Mouse (Mus musculus) spleen, embryonic (tissue): ENCODE measurements around the gene Psme3.

Experiments
- CTCF ChIA-PET: fragments of 350-600 bp; sonication (Branson Sonifier 250); formaldehyde crosslinking; loops from one replicate; lab custom pipeline; 2022; lab: Charles Lee

The Psme3 gene

DNA sequence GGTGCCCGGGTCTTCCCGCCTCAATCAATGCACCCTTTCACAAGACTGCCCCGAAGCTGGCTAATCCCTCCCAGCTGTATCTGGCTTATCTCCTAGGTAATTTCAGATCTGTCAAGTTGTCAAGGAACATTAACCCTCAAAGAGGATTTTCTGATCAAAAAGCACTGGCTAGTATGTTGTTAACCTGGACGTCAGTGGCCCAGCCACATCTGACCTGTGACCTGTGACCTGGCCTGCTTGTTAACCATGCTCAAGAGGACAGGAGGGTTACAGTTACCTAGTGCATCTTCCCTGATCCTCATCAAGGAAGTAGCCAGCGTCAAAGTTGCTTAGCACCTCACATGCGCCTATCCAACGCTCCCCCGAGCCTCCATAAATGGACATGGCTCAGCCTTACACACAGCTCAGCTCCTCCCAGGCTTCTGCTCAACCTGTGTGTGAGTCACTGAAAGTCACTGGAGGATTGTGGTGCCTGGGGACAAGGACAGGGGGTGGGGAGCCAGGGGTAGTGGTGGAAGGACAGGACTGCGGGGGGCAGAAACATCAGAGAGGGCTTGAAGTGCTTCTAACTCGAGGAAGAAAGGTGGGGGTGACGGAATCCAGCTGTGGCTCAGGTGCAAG is 35.2 kb downstream of the Psme3 start:
- CTCF ChIA-PET = no interaction called here

DNA sequence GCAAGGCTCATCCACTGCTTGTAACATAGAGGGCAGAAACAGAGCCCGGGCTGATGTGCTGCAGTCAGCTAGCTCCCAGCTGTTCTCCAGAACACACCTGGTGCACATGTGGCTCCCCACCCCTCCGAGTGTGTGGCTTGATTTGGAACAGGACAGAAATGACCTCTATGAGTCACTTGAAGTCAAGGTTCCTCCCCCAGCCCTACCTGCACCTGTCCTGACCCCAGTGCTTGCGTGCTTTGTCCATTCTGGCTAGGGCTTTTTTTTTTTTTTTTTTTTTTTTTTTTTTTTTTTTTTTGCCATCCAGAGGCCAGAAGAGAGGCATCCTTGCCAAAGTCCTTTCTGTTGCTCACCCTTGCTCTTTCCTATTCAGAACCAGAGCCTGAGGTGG is 35.7 kb downstream of the Psme3 start:
- CTCF ChIA-PET = no interaction called here

DNA sequence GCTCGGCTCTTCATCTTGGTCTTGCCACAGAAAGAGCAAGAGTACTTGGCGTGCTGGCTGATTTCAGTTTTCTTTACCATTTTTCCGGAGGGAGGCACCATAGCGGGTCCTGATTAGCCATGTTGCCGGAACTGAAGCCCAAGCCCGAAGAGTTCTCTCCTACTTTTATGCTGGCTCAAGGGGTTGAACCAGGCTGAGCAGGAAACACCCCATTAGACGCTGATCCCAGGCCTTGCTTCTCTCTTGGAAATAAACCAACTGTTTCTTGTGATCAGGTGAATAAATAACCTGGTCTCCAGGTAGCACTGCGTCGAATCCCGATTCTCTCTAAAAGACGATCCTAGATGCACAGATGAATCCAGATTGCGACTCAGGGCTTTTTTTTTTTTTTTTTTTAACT is 37.4 kb downstream of the Psme3 start:
- CTCF ChIA-PET = interaction anchor here (0.7 kb wide), 1 partner anchor 139 kb away, joined by 9 read pairs; no protein-coding TSS in a partner anchor

DNA sequence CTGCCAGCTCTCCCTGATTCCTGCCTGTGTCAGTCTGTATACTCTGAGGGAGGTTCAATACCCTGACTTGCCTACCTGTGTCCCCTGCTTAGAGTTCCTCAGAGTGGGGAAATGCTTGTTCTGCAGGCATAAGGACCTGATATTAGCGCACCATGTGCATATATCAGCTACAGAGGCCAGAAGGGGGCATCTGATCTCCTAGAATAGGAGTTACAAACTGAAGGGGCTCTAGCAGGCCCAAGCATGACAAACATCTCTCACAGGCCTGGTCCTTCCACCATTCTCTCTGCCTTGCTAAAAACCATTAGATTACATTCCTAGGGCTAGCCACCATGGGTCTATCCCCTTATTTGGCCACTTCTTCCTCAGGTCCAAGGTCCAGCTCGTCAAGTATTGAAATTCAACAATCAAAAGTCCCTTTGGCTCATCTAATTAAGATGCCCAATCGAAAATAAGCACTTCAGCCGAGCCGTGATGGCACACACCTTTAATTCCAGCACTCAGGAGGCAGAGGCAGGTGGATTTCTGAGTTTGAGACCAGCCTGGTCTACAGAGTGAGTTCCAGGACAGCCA is 38.5 kb downstream of the Psme3 start:
- CTCF ChIA-PET = no interaction called here

DNA sequence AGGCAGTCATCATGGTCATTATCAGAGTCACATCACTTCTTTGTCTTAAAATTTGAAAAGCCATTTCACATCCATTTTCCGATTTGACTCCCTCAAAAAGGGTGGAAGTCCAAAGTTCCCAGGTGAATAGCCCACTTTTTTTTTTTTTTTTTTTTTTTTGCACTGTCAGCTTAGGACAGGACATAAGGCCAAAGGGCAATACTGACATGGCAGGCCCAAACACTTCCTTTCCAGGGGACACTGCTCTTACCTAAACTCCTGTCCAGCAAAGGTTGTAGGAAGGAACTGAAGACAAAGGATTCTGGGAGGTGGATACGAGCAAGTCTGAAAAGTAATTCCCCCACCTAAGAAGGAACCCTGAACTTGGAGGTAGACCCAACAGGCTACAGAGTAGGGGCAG is 39.9 kb downstream of the Psme3 start:
- CTCF ChIA-PET = no interaction called here

DNA sequence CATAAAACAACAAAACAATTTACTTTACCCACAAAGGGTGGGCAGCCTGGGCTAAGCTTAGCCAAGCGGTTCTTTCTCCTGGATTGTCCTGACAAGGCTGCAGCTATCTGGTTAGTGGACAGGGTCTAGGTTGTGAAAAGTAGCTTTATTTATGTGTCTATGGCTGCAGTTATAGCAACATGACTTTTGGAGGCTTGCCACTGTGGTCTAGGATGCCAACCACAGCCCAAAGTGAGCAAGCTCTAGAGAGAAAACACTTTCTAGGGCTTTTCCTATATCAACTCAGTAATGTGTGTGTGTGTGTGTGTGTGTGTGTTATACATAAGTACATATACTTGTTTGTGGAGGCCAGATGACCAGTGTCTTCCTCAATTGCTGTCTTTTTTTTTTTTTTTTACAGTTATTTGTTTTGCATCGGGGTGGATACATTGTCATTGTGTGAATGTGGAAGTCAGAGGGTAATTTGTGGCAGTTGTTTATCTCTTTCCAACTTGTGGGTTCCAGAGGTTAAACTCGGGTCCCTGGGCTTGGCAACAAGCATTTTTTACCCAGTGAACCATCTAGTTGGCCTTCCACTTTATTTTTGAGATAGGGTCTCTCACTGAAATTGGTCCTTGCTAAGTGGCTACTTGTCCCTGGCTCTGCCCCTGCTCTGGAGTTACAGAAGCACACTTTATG is 41.6 kb downstream of the Psme3 start:
- CTCF ChIA-PET = no interaction called here

DNA sequence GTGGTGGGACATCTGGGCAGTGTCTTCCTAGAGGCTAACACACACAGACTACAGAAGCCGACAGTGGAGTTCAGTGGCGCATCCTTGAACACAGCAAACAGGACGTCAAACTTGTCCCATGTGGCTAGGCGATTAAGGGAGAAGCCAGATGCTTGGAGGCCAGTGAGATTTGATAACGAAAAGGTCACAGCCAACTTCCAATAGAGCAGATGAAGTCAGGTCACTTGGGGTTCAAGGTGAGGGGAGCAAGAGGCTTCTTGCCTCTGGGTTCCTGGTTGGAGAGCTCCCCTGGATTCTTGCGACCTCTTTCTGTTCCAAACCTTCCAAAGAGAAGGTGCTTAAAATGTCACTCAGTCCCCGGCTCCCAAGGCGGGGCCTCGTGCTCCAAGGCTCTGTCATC is 43.8 kb downstream of the Psme3 start:
- CTCF ChIA-PET = no interaction called here

DNA sequence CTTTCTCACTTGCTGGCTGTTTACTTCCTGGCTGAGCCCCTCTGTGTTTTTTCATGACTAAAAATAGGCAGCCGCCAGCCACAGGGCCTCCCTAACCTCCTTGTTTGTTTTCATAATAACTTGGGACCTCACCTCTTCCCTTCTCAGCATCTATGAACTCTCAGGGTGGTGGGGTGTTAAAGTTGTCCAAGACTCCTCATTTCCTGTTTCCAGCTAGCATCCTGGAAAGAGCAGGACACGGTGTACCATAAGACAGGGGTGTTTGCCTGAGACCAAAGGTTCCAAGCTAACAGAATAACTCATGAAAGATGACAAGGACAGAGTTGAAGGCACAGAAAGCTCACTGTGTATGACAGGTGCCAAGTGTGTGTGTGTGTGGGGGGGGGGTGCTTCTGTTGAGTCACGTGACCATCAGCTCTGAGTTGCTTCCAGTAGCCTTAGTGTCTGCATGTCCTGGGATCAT is 44.7 kb downstream of the Psme3 start:
- CTCF ChIA-PET = interaction anchor here (0.6 kb wide), 1 partner anchor 469 kb away, joined by 3 read pairs; no protein-coding TSS in a partner anchor

DNA sequence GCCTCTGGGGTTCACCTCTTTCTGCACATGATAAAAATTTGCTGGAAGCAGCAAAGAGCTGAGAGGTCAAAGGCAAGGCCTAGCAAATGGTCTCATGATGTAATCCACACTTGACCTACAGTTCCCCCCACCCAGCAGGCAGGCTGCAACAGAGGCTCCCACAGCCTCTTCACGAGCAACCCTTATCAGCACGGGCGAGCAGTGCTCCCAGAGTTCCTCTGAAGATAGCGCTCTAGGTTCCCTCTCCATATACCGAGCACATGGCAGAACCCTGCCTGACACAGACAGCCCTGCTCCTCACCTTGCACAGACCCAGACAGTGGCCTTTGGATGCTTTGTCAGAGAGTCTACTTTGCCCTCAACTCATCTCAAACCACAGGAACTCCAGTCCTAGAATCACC is 48.5 kb downstream of the Psme3 start:
- CTCF ChIA-PET = interaction anchor here (0.6 kb wide), 1 partner anchor 356 kb away, joined by 16 read pairs; no protein-coding TSS in a partner anchor

DNA sequence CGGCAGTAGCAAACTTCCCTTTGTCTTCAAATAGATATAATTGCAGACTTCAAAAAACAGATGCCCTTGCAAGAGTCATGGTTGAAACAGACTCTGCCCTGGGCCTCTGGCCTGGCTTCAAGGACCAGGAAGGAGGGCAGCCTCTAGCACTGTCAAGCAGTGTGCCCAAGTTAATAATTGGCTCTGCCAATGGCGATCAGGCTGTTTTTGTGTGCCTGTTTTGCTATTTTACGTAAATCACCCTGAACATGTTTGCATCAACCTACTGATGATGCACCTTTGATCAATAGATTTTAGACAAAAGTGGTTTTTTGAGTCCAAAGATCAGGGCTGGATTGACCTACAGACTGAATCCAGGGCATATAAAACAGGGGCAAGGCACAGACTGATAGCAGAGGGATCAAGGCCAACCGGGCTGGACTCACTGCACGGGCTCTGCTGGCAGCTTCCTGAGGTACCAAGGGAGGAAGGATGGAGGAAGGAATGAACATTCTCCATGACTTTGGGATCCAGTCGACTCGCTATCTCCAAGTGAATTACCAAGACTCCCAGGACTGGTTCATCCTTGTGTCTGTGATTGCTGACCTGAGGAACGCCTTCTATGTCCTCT is 51.4 kb downstream of the Psme3 start, which contains the start of gene G6pc:
Gene G6pc (plus strand): TSS at position 236 of the 610 bp plus-strand sequence.
- CTCF ChIA-PET = no interaction called here

DNA sequence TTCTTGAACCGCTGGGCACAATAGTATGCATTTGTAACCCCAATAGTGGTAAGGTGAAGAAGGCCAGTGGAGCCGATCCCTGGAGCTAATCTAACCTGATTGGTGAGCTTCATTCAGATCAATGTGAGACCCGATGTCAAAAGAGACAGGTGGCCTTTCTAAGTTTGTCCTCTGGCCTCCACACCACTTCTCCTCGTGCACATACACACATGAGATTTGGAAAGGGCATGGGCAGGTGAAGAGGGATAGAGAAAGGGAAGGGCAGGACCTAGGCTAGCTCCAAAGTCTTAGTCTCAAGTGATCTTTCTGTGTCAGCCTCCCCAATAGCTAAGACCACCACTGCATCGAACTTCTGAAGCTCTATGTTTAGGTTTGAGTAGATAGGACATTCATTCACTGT is 54.1 kb downstream of the Psme3 start:
- CTCF ChIA-PET = no interaction called here
